Mouse (Mus musculus) bone marrow macrophage, adult 2 months (primary cell): Measurements from ENCODE around the gene Flot2. TPM values are rescaled to one million over a fixed set of nuclear protein-coding genes. Genes with fewer than 3 reads are reported as not detected.
"Not testable (repeated sequence)": the region's sequence is repeated elsewhere in the genome, so short reads cannot be mapped to it uniquely, and the experiment has no call there.

Experiments used
- H3K27ac ChIP-seq: 2 replicates; pipeline ENCODE4 v1.5.1; 2012; ENCODE audit warnings: low read depth, low read length; ENCODE audit not compliant: insufficient read depth
- H3K4me1 ChIP-seq: 2 replicates; pipeline ENCODE4 v1.6.1; 2012; ENCODE audit warnings: low read length; ENCODE audit not compliant: control insufficient read depth, insufficient read depth
- H3K4me3 ChIP-seq: 2 replicates; pipeline ENCODE4 v1.5.1; 2012; ENCODE audit warnings: mild to moderate bottlenecking, low read length, moderate library complexity; ENCODE audit not compliant: insufficient read depth
- CTCF ChIP-seq: IDR thresholded peaks from 2 replicates; pipeline ENCODE4 v1.5.1; 2012; ENCODE audit warnings: low read depth, mild to moderate bottlenecking, low read length, moderate library complexity
- POLR2A ChIP-seq: IDR thresholded peaks from 2 replicates; pipeline ENCODE4 v1.6.1; 2012; ENCODE audit warnings: mild to moderate bottlenecking, low read depth, low read length, borderline replicate concordance
- polyA plus RNA-seq: library from polyadenylated mRNA; stranded (reverse); fragments of >200 nt; gene quantifications from 2 replicates; pipeline ENCODE4 v1.2.4, GENCODE M21; 2012; ENCODE audit not compliant: missing spikeins, insufficient read depth, insufficient read length

The Flot2 gene
- polyA plus RNA-seq, 1 experiment: 64.0 TPM

DNA sequence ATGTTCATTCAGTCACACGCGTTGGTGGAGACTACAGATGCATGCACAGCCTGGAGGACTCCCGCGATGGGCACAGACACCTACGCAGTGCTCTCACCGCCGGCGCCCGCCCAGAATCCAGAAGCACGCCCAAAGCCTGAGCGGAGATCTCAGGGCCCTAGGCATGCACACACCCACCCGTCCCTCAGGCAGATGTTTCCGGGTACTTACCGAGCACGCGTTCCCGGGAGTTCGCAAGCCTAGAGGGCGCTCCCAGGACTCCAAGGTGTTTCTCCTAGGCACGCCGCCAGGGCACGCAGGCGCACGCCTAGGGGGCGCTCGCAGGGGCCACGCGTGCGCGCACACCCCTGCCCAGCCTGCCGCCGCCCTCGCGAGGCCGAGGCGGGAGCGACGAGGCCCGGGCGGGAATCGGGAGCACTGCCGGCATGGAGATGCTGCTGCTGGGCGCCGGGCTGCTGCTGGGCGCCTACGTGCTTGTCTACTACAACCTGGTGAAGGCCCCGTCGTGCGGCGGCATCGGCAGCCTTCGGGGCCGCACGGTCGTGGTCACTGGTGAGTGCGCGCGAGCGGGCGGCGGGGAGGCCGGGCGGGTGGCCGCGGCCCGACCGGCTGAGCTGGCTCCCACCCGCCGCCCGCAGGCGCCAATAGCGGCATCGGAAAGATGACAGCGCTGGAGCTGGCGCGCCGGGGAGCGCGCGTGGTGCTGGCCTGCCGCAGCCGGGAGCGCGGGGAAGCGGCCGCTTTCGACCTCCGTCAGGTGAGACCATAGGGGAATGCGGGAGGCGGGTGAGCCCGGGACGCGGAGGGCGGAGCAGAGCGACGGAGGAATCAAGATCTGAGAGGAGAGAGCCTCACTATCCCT, 5.6 kb upstream of the Flot2 start, which contains the start of gene Dhrs13:
Dhrs13 (plus strand) TSS at position 334 of the 862 bp plus-strand sequence.
- peaks cover 29% of the 10 kb centered on the region for H3K4me1 ChIP-seq
- H3K27ac ChIP-seq: no peak within 1 kb of the TSS
- peak within 1 kb of the TSS; percentile 71 for H3K4me3 ChIP-seq
- TF ChIP-seq CTCF (peak; percentile 74), POLR2A (no peak)

DNA sequence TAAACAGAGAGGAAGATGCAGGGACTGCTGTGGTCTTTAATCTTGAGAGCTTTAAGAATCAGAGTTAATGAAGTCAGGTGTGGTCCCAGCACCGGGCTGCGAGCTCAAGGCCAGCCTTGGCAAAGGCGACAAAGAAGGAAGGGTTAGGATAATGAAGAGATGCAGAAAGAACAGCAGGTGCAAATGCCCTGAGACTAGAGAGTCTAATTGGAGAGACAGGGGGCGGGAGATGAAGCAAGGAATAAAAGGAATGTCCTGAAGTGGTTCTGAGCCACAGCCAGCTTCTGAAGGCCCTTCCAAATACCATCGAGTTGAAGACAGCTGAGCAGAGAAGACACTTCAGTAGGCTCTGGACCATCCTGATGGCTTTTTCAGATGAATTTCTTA, 4.9 kb upstream of the Flot2 start:
- H3K4me1 ChIP-seq: peaks cover 32% of the 10 kb centered on the region
- TF ChIP-seq POLR2A (no peak), CTCF (no peak)
- no peak overlapping the region for H3K27ac ChIP-seq
- peak overlapping the region; percentile 71 for H3K4me3 ChIP-seq

DNA sequence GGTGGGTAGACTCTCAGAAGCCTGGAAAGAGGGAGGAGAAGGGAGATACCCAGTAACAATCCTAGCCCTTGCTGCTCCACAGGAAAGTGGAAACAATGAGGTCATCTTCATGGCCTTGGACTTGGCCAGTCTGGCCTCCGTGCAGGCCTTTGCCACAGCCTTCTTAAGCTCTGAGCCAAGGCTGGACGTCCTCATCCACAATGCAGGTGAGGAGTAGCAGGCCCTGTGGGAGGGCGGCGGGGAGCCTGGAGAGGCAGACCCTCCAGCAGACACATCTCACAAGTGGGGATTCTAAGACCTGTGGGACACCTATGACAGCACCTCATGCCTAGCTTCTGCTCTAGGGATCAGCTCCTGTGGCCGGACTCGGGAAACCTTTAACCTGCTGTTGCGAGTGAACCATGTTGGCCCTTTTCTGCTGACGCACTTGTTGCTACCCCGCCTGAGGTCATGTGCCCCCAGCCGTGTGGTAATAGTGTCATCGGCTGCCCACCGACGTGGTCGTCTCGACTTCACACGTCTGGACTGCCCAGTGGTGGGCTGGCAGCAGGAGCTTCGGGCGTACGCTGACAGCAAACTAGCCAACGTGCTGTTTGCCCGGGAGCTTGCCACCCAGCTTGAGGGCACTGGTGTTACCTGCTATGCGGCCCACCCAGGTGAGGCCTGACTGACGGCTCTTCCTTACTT, 3.7 kb upstream of the Flot2 start:
- no peak overlapping the region for H3K4me3 ChIP-seq
- no peak overlapping the region for H3K27ac ChIP-seq
- TF ChIP-seq POLR2A (no peak), CTCF (no peak)
- peaks cover 25% of the 10 kb centered on the region for H3K4me1 ChIP-seq

DNA sequence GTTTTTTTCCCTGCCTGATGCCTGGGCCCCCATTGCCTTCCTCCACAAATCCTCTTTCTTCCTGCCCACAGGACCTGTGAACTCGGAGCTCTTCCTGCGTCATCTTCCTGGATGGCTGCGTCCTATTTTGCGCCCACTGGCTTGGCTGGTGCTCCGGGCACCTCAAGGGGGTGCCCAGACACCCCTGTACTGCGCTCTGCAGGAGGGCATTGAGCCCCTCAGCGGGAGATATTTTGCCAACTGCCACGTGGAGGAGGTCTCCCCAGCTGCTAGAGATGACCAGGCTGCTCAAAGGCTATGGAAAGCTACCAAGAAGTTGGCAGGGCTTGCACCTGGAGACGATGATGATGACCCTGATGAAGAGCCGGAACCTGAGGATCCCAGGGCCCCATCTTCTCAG, 940 bp upstream of the Flot2 start:
- Histone ChIP-seq H3K4me3 (no peak overlapping the region), H3K27ac (no peak overlapping the region), H3K4me1 (peaks cover 10% of the 10 kb centered on the region)
- TF ChIP-seq POLR2A (no peak), CTCF (no peak)

DNA sequence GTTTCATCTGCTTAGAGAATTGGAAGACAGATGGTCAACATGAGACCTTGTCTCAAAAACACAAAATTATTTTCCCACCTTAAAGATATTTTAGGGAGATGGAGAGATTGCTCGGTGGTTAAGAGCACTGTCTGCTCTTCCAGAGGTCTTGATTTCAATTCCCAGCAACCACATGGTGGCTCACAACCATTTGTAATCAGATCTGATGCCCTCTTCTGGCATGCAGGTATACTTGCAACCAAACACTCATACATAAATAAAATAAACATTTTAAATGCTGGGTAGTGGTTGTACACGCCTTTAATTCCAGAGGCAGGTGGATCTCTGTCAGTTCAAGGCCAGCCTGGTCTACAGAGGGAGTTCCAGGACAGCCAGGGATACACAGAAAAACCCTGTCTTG, 3.1 kb downstream of the Flot2 start:
- Histone ChIP-seq H3K4me3 (no peak overlapping the region), H3K4me1 (peaks cover 16% of the 10 kb centered on the region), H3K27ac (no peak overlapping the region)
- TF ChIP-seq POLR2A: no peak
- no peak for TF ChIP-seq CTCF

DNA sequence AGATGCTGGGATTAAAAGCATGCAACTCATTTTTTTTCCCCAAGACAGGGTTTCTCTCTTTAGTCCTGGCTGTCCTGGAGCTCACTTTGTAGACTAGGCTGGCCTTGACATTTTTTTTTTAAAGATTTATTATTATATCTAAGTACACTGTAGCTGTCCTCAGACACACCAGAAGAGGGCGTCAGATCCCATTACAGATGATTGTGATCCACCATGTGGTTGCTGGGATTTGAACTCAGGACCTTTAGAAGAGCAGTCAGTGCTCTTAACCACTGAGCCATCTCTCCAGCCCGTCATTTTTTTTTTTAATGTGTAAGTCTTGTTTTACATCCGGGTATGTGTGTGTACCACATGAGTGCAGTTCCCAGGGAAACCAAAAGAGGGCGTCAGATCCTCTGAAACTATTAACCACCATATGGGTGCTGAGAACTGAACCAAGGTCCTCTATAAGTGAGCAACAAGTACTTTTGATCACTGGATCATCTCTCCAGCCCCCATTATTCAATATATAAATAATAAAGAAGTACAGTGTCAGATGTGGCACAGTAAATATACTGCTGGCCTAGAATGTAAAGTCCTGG, 4.6 kb downstream of the Flot2 start:
- peaks cover 16% of the 10 kb centered on the region for H3K4me1 ChIP-seq
- H3K4me3 ChIP-seq, H3K27ac ChIP-seq: not testable (repeated sequence)

DNA sequence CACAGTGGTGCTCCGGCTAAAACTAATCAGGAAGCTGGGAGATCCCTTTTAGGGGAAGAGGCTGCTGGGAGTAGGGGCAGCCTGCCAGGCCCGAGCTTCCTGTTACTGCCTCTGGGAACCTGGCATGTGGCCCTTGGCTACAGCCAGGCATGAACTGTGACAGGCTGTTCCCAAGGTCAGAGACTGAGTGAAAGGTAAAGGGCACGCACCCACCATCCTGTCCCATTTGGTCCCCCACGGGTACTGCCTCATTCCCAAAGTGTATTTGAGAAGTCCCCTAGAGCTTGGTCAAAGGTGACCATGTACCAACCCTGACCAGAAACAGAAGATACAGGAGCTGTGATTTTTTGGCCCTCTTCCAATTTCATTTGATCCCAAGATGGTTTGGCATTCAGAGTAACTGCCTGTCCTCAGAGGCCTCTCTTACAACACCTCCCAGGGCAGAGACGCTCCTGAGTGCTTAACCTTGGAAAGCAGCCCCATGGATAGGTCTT, 7.1 kb downstream of the Flot2 start:
- TF ChIP-seq CTCF (no peak), POLR2A (no peak)
- 0 out of 2 replicates have a peak overlapping the region, but pooled peaks have one; percentile 11 for H3K4me3 ChIP-seq
- peak overlapping the region; percentile 41 for H3K27ac ChIP-seq
- peaks cover 13% of the 10 kb centered on the region for H3K4me1 ChIP-seq

DNA sequence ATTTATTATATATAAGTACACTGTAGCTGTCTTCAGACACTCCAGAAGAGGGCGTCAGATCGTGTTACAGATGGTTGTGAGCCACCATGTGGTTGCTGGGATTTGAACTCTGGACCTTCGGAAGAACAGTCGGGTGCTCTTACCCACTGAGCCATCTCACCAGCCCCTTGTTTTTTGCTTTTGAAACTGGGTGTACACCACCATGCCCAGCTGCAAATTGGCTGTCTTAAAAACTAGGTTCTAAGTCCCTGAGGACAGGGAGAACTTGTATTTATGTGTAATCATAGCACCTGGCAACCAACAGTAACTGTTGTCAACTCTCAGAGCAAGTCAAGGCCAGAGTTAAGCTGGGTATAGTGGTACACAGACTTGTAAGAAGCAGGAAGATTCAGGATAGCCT, 10.9 kb downstream of the Flot2 start:
- H3K27ac ChIP-seq, H3K4me3 ChIP-seq: not testable (repeated sequence)
- peaks cover 13% of the 10 kb centered on the region for H3K4me1 ChIP-seq

DNA sequence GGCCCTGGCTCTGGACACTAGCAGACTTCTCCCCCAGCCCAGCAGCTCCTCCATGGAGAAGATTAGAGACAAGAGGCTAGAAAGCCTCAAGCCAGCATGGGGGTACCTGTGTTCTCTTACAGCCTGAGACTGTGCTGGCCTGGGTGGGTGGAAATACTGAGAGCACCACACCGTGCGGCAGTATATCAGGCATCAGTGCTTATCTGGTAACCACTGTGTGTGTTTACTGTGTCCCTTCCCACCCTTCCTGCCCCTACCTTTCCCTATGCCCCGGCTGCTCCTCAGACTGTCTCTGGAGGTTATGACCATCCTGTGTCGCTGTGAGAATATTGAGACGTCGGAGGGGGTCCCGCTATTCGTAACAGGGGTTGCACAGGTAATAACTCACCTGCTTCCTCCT, 15.3 kb downstream of the Flot2 start:
- no peak for TF ChIP-seq POLR2A
- no peak for TF ChIP-seq CTCF
- no peaks in the 10 kb centered on the region for H3K4me1 ChIP-seq
- H3K27ac ChIP-seq: no peak overlapping the region
- H3K4me3 ChIP-seq: no peak overlapping the region

DNA sequence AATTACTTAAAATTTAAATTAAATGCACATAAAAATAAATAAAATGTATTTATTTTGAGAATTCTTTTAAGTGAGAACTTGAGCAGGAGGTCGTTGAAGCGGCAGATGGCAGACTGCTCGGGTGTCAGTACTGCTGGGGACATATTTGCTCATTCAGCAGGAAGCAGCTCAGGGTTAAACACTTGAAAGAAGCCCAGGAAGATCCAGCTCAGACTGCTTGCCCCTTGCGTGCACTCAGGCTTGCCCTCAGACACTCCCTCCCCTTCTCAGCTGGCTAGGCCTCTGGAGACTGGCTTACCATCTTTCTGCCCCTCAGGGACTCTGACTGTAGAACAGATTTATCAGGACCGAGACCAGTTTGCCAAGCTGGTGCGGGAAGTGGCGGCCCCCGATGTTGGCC, 19.2 kb downstream of the Flot2 start:
- H3K27ac ChIP-seq: no peak overlapping the region
- no peaks in the 10 kb centered on the region for H3K4me1 ChIP-seq
- TF ChIP-seq POLR2A (no peak), CTCF (no peak)
- no peak overlapping the region for H3K4me3 ChIP-seq
